Comparison of ENCODE assay signal across 8 mouse cellular contexts in genomic region chr11:53324512-53324968, GRCm38 (mm10). TPM values are rescaled to one million over a fixed set of nuclear protein-coding genes. Genes with fewer than 3 reads are reported as not detected.
DNase-seq lines count a peak whose midpoint lies in the region; ATAC-seq and TF ChIP-seq lines count a peak whose summit lies in the region.

Zcchc10 (plus strand) TSS chr11:53324679.

- H3K4me2 ChIP-seq in intestine, postnatal 0 days (replicated peaks; ENCODE audit: low read depth) = peak within 1 kb of the TSS; percentile 86
- peak within 1 kb of the TSS; percentile 68 for H3K4me2 ChIP-seq in midbrain, embryonic 11.5 days

- H3K4me3 ChIP-seq in intestine, postnatal 0 days (ENCODE audit: low read depth, low read length) = peak within 1 kb of the TSS; percentile 71
- H3K4me3 ChIP-seq in midbrain, embryonic 11.5 days (ENCODE audit: low read depth, low read length) = peak within 1 kb of the TSS; percentile 80

- no peaks in the 10 kb centered on the region for H3K27me3 ChIP-seq in intestine, postnatal 0 days (replicated peaks; ENCODE audit: control insufficient read depth, insufficient read depth, low read length)
- no peaks in the 10 kb centered on the region for H3K27me3 ChIP-seq in midbrain, embryonic 11.5 days (ENCODE audit: control insufficient read depth, insufficient read depth, low read length)

- H3K9ac ChIP-seq in intestine, postnatal 0 days (ENCODE audit: low read depth, low read length) = peak within 1 kb of the TSS; percentile 79
- peak within 1 kb of the TSS; percentile 86 for H3K9ac ChIP-seq in midbrain, embryonic 11.5 days (ENCODE audit: low read length)

- no peaks in the 10 kb centered on the region for H3K4me1 ChIP-seq in intestine, postnatal 0 days (replicated peaks; ENCODE audit: control insufficient read depth, insufficient read depth, low read length)
- H3K4me1 ChIP-seq in midbrain, embryonic 11.5 days (ENCODE audit: control insufficient read depth, insufficient read depth, low read length) = peaks cover 9% of the 10 kb centered on the region

- WGBS in intestine, postnatal 0 days = under 1% methylated on average over 21 of the region's 21 CpGs
- WGBS in midbrain, embryonic 11.5 days = under 1% methylated on average over 21 of the region's 21 CpGs

- peak within 1 kb of the TSS; percentile 28; the same call in 1 of the 2 replicates for H3K27ac ChIP-seq in intestine, postnatal 0 days (ENCODE audit: low read depth, low read length)
- no peak within 1 kb of the TSS for H3K27ac ChIP-seq in midbrain, embryonic 11.5 days (ENCODE audit: low read depth, low read length)

- intact Hi-C loops in left cerebral cortex, postnatal 4 days (cut with DNase I) = no loop called here

- peak; percentile 91 for DNase-seq in adrenal gland, postnatal 10 days
- peak; percentile 89 for DNase-seq in embryo, embryonic 9.5 days (ENCODE audit: extremely low spot score)
- peak; percentile 86 for DNase-seq in left cerebral cortex, postnatal 4 days
- DNase-seq in midbrain, embryonic 11.5 days (ENCODE audit: low spot score, missing footprints) = peak; percentile 98
- DNase-seq in right cerebral cortex, postnatal 4 days = peak; percentile 79
- peak; percentile 86 for DNase-seq in yolk sac, embryonic 10.5 days (ENCODE audit: low spot score)

- peaks cover 17% of the 10 kb centered on the region for H3K36me3 ChIP-seq in intestine, postnatal 0 days (ENCODE audit: control insufficient read depth, insufficient read depth)
- H3K36me3 ChIP-seq in midbrain, embryonic 11.5 days (ENCODE audit: control insufficient read depth, insufficient read depth, low read length) = peaks cover 8% of the 10 kb centered on the region

- no peak for TF ChIP-seq CTCF in intestine, postnatal 0 days (IDR thresholded peaks at IDR 0.05; ENCODE audit: low read depth)

- H3K9me3 ChIP-seq in intestine, postnatal 0 days (ENCODE audit: control insufficient read depth) = no peaks in the 10 kb centered on the region
- no peaks in the 10 kb centered on the region for H3K9me3 ChIP-seq in midbrain, embryonic 11.5 days (ENCODE audit: control insufficient read depth, low read length)

- ATAC-seq in granulocyte monocyte progenitor cell, adult 5-6 weeks (replicated peaks; ENCODE audit: poor library complexity, severe bottlenecking) = peak; percentile 100
- ATAC-seq in intestine, postnatal 0 days = peak; percentile 82
- ATAC-seq in midbrain, embryonic 11.5 days (ENCODE audit: low FRiP score) = peak; percentile 91

RNA-seq across cellular contexts. Expression of gene Zcchc10, which starts in this region (rescaled TPM):
- total RNA-seq in adrenal gland, postnatal 10 days (2021) = 10 to 100 TPM; 11.2 to 11.4 TPM
- 18.5 TPM in 2 replicates for total RNA-seq in granulocyte monocyte progenitor cell, adult 5-6 weeks (2014; fragmentation: Nextera tagmentation)
- total RNA-seq in granulocyte monocyte progenitor cell, adult 5-6 weeks (2017) = 7.4 and 10.3 TPM in 2 replicates
- 10.1 and 10.8 TPM in 2 replicates for polyA plus RNA-seq in intestine, postnatal 0 days (2015; fragmentation: Nextera tagmentation; extraction: Ambion mirVana)
- 10 to 100 TPM in 1 of 2 experiments, 1 to 10 TPM in 1; 8.4 to 10.3 TPM for total RNA-seq in left cerebral cortex, postnatal 4 days (2021)
- 26.9 and 27.3 TPM in 2 replicates for polyA plus RNA-seq in midbrain, embryonic 11.5 days (2014; fragmentation: Nextera tagmentation; extraction: Ambion mirVana)
